Mouse (Mus musculus) megakaryocyte, adult 5-6 weeks (primary cell): ENCODE measurements at regions not wholly inside any gene's neighbourhood (a gene's known extent, or its start where the extent isn't known, plus 50 kb on each side); places are given as distances from the start of the nearest gene placed in this dataset.

Experiments
- ATAC-seq: 2 replicates; pipeline ENCODE4 v1.8.0; 2016; ENCODE audit warnings: mild to moderate bottlenecking, inconsistent platforms; ENCODE audit not compliant: poor library complexity, severe bottlenecking

DNA sequence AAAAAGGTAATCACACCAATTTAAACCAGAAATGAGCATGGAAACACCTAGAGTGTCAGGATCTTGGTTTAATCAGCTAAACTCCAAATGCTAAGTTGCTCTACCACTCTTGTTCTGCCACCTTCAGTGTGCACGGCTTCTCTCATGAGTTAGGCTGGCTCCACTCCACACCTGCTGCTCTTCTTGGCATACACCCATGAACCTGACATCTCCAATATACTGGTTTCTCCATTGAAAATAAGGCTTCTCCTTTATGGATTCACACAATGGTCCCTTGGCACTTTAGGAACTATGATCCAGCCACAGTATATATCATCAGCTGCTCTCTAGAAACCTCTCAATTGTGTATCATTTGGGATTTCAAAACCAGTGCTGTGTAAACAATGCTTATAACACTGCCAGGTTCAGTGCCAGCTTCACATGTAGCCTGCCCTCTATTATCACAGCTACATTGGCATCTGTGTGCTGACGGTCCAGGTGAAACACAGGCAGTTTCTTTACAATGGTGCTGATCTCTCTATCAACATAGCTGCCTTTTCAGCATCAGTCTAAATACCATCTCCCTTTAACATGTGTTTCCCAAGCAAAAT lies 579.6 kb downstream of the Cenpc1 start:
- ATAC-seq: no peak

GRCm38 (mm10) chr5:85485157-85485556 lies 580.2 kb downstream of the Cenpc1 start:
- no peak for ATAC-seq

- no peak for ATAC-seq
Measured at GRCm38 (mm10) chr5:85467811-85468210, 597.6 kb downstream of the Cenpc1 start.

- no peak for ATAC-seq
Measured at GRCm38 (mm10) chr5:85467151-85467550, 598.2 kb downstream of the Cenpc1 start.
